Mouse (Mus musculus) bone marrow macrophage, adult 2 months (primary cell): ENCODE measurements around the gene Lyrm1. TPM values are rescaled to one million over a fixed set of nuclear protein-coding genes. Genes with fewer than 3 reads are reported as not detected.

Source experiments
- H3K27ac ChIP-seq: 2 replicates; pipeline ENCODE4 v1.5.1; 2012; ENCODE audit warnings: low read depth, low read length; ENCODE audit not compliant: insufficient read depth
- H3K4me1 ChIP-seq: 2 replicates; pipeline ENCODE4 v1.6.1; 2012; ENCODE audit warnings: low read length; ENCODE audit not compliant: control insufficient read depth, insufficient read depth
- H3K4me3 ChIP-seq: 2 replicates; pipeline ENCODE4 v1.5.1; 2012; ENCODE audit warnings: mild to moderate bottlenecking, low read length, moderate library complexity; ENCODE audit not compliant: insufficient read depth
- CTCF ChIP-seq: IDR thresholded peaks from 2 replicates; pipeline ENCODE4 v1.5.1; 2012; ENCODE audit warnings: low read depth, mild to moderate bottlenecking, low read length, moderate library complexity
- POLR2A ChIP-seq: IDR thresholded peaks from 2 replicates; pipeline ENCODE4 v1.6.1; 2012; ENCODE audit warnings: mild to moderate bottlenecking, low read depth, low read length, borderline replicate concordance
- polyA plus RNA-seq: library from polyadenylated mRNA; stranded (reverse); fragments of >200 nt; gene quantifications from 2 replicates; pipeline ENCODE4 v1.2.4, GENCODE M21; 2012; ENCODE audit not compliant: missing spikeins, insufficient read depth, insufficient read length

Lyrm1 gene
- polyA plus RNA-seq, 1 experiment: 6.4 TPM

DNA sequence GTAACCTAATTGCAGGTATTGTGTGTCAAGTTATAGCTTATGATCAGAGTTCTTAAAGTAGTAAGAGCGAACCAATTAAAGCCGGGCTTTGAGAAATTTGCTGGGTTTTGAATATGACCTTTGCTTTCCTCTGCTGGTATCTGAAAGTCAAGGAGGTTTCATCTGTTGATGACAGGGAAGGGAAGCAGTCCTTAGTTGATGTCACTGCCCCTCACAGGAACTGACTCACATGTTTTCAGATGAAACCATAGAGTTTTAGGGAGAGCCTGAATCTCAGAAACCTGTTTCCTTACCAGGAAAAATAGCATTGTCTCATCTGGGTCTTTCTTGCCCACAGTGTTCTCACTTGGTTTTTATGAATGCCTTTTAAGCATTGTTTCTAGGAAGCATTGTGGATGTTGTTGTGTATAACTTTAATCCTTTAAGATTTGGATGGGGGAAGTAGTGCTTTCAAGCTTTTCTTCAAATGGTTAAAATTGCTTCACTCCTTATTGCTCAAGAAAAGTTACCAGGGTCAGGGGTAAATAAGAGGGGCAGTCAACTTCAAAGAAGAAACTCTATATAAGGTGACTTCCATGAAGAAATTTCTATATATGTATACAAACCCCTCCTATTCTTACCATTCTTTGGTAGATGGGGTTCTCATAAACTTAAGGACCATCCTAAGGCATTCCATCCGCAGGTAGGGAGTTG lies 11.0 kb downstream of the Lyrm1 start:
- Histone ChIP-seq H3K4me3 (no peak overlapping the region), H3K4me1 (peaks cover 12% of the 10 kb centered on the region), H3K27ac (peak overlapping the region; percentile 47; the same call in 1 of the 2 replicates)
- TF ChIP-seq POLR2A (no peak), CTCF (no peak)

DNA sequence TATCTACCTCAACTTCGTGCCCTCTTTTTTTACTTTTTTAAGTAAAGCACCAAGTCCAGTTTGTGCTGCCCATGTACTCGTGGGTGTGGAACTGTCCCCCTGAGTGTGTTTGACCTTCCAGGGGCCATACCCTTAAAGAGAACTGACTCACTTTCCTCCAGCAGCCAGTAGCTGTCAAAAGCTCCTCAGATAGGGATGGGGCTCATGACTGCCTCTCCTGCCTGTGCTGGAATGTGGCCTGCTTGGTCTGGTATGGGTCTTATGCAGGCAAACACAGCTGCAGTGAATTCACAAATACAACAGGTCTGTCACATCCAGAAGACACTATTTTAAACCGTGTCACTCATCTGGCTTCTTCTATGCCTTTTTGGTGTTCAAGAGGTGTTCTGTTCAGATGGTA lies 16.1 kb downstream of the Lyrm1 start:
- Histone ChIP-seq H3K4me3 (no peak overlapping the region), H3K27ac (no peak overlapping the region), H3K4me1 (peaks cover 6% of the 10 kb centered on the region)
- TF ChIP-seq POLR2A (no peak), CTCF (no peak)

DNA sequence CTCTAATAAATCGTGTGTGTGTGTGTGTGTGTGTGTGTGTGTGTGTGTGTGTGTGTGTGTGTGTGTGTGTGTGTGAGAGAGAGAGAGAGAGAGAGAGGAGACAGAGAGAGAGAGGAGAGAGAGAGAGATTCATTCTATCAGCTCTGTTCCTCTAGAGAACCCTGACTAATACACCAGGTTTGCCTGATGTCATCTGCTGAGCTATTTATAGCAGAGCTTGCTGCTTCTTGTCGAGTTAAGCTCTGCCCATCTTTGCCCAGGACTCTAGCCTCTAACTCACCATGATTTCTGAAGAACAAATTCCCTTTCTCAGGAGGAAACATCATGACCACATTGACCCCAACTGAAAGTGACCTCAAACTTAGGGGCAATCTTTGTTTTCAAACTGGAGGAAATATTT lies 24.8 kb downstream of the Lyrm1 start:
- H3K4me1 ChIP-seq: peaks cover 18% of the 10 kb centered on the region
- no peak overlapping the region for H3K4me3 ChIP-seq
- peak overlapping the region; percentile 41 for H3K27ac ChIP-seq
- TF ChIP-seq POLR2A: no peak
- TF ChIP-seq CTCF: no peak

DNA sequence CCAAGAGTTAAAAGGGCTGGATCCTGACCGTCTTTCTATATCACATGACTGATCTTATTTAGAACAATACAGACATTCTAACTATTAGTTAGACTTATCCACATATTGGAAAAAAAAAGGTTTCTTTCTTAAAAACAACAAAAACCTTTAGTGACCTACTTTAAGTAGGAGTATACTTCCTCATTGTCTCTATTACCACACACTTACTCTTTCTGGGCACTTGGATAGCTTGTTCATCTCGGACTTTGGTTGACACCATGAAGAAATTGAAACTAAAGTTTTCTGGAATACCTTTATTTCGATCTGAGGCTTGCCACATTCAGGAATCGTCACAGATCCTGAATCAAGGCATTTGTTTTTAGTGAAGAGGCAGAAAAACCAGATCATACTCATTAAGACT lies 25.4 kb downstream of the Lyrm1 start:
- peaks cover 18% of the 10 kb centered on the region for H3K4me1 ChIP-seq
- H3K4me3 ChIP-seq: no peak overlapping the region
- peak overlapping the region; percentile 41; the same call in 1 of the 2 replicates for H3K27ac ChIP-seq
- TF ChIP-seq POLR2A (no peak), CTCF (no peak)

DNA sequence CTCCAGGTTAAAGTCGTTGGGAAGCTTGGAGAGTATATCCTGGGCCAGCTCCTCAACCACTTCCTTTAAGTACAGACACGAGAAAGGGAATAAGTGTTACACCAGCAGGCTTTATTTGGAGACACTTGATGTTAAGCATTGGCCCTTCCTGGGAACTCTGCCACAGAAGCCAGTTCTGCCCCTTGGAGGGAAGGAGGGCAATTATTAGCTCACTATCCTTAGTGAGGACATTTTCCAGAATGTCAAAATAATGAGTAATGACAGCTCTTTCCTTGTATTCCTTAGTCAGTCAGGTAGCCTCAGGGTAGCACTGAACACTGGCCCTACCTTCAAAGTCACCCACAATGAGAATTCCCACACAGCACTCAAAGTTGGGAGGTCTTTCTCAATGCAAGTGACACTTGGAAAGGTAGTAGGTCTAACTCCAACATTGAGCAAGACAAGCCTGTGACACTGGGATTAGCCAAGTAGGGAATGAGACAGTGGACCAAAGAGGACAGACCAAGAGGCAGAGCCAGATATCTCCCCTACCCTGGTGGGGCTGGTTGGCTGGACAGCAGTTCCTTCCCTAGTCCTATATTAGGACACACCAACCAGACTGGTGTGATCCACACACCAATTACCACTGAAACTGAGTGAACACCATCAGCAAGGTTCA lies 33.3 kb downstream of the Lyrm1 start:
- Histone ChIP-seq H3K4me3 (no peak overlapping the region), H3K4me1 (no peaks in the 10 kb centered on the region), H3K27ac (no peak overlapping the region)
- no peak for TF ChIP-seq CTCF
- no peak for TF ChIP-seq POLR2A

DNA sequence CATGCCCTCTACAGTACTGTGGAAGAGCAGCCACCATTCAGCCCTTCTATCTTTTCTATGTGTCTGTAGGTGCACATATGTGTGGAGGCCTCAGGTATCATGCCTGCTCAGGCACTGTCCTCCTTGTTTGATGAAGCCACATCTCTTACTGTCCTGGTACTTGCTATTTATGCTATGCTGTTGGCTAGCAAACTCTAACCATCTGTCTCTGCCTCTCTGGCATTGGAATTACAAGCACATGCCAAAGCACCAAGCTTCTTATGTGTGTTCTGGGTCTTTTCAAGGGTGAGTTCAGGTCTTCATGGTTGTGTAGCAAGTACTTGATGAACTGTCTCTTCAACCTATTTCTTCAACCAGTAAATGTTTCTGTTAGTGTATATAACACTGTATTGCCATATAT lies 40.7 kb downstream of the Lyrm1 start:
- H3K27ac ChIP-seq: no peak overlapping the region
- H3K4me1 ChIP-seq: no peaks in the 10 kb centered on the region
- no peak for TF ChIP-seq POLR2A
- no peak for TF ChIP-seq CTCF
- H3K4me3 ChIP-seq: no peak overlapping the region

DNA sequence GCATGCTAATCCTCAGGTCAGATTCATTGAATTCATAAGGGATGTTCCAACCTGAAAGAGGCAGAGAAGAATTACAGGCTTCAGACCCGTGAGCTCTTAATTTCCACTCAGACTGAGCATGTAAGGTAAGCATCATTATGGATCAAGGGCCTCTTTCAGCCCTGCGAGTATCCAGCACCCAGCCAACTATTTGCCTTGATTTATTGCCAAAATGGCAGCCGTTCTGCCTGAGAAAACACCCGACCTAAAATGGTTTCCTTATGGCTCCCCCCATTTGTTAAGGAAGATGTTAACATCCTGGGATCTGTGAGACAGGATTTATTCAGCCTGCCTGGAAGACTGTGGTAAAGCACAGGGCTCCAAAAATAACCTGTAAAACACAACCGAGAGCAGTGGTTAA lies 41.4 kb downstream of the Lyrm1 start:
- TF ChIP-seq POLR2A: no peak
- no peak for TF ChIP-seq CTCF
- Histone ChIP-seq H3K4me1 (no peaks in the 10 kb centered on the region), H3K4me3 (no peak overlapping the region), H3K27ac (no peak overlapping the region)

DNA sequence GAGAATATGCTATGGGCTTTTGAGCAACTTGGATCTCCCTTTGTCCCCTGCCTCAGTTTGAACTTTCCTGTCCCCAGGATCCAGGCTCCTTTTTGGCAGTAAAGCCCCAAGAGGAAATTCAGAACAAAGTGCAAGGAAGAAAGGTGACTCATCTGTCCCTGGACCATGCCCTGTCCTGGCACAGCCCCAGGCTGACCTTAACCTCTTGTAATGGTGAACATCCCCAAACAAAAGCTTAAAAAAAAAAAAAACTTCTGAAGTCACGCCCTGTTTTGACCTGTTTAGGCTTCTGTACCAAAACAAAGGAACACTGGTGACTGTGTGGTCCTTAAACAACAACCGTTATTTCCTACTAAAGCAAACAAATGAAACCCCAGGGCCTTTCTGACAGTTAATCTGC lies 45.9 kb downstream of the Lyrm1 start:
- Histone ChIP-seq H3K4me3 (no peak overlapping the region), H3K4me1 (no peaks in the 10 kb centered on the region), H3K27ac (no peak overlapping the region)
- no peak for TF ChIP-seq CTCF
- TF ChIP-seq POLR2A: no peak

DNA sequence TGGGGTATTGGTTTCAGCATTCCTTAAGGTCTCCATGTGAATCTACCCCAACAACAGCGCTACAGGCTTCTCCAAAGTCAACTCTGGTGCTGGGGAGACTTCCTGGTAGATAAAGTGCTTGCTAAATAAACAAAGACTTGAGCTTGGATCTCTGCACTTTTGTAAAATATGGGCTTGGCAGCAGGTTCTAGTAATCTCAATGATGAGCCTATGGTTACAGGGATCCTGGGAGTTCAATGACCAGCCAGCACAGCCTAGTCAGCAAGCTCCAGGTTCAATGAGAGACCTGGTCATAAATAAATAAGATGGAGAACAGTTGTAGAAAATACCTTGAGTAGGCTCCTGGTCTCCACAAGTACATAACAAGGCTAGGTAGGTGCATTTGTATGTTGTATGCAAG lies 58.4 kb downstream of the Lyrm1 start:
- TF ChIP-seq POLR2A (no peak), CTCF (no peak)
- H3K27ac ChIP-seq: no peak overlapping the region
- no peaks in the 10 kb centered on the region for H3K4me1 ChIP-seq
- H3K4me3 ChIP-seq: no peak overlapping the region

DNA sequence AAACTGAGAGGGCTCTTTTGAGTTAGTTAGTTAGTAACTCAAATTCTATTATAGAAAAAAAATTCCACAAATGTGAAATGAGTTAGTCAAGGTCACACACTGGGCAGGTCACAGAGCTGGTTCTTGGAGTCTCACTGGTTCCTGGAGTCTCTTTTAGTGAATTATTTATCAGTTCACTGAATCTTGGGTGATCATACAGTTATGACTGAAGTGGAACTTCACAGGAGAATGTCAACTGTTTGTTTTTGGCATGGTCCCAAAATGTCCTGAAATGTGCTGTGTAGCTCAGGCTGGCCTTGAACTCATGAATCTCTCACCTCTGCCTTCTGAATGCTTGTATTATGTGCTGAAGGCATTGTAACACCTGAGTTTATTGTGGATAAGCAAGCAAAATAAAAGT lies 61.8 kb downstream of the Lyrm1 start:
- H3K4me3 ChIP-seq: no peak overlapping the region
- TF ChIP-seq POLR2A: no peak
- no peak for TF ChIP-seq CTCF
- peaks cover 4% of the 10 kb centered on the region; the same call in 1 of the 2 replicates for H3K4me1 ChIP-seq
- no peak overlapping the region for H3K27ac ChIP-seq
